Mouse (Mus musculus) granulocyte monocyte progenitor cell, adult 5-6 weeks (primary cell): Measurements from ENCODE around the gene Prkcq. TPM values are rescaled to one million over a fixed set of nuclear protein-coding genes. Genes with fewer than 3 reads are reported as not detected.

Experiments used
- ATAC-seq: replicated peaks from 2 replicates; pipeline ENCODE4 v1.8.0; 2016; ENCODE audit warnings: mild to moderate bottlenecking, moderate TSS enrichment, inconsistent platforms; ENCODE audit not compliant: poor library complexity, severe bottlenecking
- total RNA-seq, 2 experiments: library from RNA; stranded (forward) in 1 of 2; stranded (reverse) in 1 of 2; fragments of 200-712, 200-1000 nt in 1 of 2; fragments of >200 nt in 1 of 2; fragmentation: Nextera tagmentation in 1 of 2; gene quantifications; 2 replicates each; pipeline ENCODE4 v1.2.3; 2014 to 2017

Prkcq gene
- total RNA-seq, 2 experiments from 2014 or later = 0.28 to 0.72 TPM

DNA sequence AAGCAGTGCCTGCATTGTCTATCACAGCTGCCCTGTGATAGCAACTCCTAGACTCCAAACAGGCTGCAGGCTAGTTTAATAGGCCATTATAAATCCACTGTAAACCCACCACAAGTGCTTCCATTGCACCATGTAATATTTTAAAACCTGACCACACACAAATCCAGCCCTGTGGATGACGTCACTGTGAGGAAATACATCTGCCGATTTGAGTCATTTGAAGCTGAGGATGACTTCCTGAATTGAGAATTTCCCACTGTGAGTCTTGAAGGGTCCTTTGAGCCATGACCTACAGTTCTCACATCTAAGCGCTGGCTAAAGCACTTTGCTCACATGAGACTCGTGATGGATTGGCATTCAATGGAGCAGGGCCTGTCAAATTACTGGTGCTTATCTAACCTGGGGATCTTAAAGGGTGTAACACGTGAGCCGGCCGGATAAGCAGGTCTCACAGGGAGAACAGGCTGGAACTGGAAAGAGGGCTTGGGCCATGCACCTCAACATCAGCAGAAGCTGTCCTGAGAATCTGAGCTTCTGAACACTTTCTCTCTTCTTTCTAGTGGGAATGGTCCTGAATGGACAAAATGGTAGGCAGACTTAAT, 40.2 kb downstream of the Prkcq start:
- peak; percentile 78 for ATAC-seq

DNA sequence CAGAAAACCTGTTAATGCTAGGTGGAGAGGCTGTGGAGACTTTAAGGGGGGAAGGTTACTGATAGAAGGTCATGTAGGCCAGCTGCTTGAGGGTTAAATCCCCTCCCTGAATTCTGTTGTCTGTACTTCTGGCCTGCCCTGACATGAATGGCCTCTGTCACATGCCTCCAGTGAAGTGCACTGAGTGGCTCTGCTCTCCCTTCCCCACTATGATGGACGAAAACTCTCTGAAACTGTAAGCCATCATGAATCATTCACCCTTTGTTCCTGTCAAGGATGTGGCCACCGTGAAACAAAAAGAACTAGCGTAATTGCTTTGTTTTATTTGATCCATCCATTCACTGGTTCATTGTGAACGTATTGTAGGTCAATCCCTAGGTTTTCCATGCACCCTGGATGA, 44.5 kb downstream of the Prkcq start:
- ATAC-seq = no peak

DNA sequence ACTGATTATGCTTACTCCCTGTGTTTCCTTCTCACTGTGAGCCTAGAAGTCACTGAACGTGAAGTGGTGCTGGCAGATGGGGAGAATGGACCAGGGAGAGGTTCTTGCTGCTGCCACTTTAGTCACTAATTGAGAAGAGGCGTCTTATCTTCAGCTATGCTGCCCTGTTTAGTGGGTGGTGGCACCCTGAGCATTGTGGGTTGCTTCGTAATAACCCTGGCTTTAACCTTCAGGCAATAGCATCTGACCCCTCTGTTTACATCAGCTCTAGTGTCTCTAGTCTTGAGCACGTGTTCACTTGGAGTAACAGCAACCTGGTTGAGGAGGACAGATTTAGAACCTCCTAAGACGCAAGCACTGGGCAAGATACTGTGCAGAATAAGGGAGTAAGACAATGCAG, 44.9 kb downstream of the Prkcq start:
- ATAC-seq = no peak

DNA sequence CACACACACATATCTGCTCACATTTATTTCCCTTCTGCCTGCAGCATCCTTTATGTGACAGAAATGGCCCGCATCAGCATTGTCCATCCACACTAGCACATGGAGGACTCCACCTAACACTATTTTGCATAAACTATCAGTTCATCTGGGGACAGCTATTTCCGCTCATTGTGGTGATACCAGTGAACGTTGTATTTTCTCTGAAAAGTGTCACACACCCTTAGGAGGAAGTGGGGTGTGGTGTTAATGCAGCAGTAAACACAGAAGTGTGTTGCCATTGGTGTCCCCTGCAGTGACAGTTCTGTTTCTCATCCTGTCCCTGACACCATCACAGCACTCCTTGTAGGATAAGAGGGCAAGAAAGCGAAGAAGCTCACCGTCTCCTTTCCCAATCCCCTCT, 46.2 kb downstream of the Prkcq start:
- ATAC-seq = peak; percentile 58; the same call in 1 of the 2 replicates

DNA sequence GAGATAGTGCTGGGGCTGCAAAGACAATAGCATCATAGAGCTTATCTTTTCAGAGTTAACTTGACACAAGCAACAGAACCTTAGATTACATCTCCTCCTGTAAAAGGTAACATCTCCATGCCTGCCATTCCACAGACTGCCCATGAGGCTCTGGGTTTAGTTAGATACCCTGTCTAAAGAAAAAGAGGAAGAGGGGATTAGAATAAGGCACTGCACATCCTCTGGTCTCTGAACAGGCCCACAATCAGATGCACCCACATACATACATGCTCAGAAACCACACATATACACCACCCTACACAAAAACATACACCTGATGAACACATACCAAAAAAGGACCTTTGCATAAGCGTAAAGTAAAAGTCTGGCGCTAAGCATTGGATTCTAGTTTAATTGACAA, 47.4 kb downstream of the Prkcq start:
- ATAC-seq = peak; percentile 35; the same call in 1 of the 2 replicates

DNA sequence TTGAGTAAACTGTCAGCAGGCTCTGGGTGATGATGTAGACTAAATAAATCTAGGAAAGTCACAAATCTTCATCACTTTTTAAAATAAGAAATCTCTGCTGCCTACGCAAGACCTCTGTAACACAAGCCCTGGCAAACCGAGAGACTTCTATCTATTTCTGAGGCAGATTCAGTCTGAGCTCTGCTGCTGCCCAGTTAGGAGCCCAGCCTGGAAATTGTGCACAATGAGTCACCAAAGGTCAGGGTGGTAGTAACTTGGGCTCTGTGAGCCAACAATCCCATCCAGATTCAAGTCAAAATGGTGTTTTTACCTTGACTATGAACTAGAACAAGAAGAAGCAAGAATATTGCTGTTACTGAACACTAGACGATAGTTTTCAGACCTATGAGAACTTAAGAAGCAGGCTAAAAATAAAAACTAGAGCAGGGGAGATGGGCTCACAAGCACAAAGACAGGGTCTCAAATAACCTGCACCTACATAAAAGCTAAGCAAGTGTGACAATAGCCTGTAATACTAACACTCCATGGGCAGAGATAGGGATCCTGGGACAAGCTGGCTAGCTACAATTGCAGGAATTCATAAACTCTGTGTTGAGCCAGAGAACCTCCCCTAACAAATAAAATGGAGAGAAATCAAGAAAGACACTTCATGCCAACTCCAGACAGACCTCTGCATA, 53.0 kb downstream of the Prkcq start:
- ATAC-seq = no peak

DNA sequence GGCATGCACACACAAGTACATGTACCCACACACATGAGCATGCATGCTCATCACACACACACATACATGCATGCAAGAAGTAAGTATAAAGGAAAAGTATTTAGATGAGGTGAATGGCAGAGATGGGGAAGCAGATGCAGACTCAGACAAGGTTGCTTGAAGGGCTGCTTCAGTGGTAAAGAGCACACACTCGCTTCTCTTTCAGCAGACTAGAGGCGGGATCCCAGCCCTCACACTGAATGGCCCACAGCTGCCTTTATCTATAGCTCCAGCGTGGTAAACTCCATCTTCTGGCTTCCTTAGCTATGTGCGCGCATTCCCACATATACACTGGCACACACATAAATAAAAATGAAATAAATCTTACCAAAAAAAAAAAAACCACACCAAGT, 53.6 kb downstream of the Prkcq start:
- ATAC-seq = no peak

DNA sequence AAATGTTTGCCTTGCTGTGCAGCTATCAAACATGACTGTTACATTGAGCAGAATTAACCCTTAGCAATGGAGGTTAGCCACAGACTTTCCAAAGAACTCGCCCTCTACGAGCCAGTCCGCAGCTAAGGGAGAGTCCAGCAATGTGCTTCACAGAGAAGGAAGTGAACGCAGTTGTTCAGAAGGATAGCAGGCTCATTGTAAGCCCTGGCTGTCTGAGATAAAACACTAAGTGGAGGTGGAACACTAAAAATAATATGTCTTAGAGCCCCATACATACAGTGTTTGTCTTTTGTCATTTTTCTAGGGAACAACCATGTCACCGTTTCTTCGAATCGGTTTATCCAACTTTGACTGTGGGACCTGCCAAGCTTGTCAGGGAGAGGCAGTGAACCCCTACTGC, 54.6 kb downstream of the Prkcq start:
- no peak; the same call in 1 of the 2 replicates for ATAC-seq

DNA sequence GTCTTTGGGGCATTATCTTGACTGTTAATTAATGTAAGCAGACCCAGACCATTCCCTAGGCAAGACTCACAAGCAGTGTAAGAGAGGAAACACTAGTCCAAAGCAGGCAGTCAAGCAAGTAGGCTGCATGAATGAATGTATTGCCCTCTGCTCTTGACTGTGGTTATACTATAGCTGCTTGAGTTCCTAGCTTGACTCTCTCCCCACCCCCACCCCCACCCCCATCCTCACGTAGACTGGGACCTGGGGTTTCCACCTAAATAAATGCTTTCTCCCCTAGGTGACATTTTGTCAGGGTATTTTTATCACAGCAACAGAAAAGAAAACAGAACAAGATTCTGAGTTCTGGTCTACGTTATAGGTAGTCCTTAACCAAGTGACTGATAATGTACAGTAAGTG, 57.2 kb downstream of the Prkcq start:
- no peak for ATAC-seq

DNA sequence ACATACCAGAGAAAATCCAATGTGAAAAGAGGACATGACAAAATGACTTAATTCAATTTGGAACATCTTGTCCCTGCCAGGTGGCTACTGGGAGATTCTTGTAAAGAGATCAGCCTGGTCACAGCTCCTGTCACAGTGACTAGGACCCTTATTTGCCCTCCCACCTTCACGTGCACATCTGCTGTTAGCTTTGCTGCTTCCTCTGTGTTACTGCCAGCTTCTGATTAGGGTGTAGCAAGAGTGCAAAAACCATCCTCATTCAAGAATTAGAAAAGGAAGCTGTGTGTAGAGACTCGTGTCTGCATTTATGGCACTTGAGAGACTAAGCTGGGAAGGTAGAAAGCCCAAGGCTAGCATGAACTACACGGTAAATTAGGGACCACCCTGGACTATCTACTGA, 59.2 kb downstream of the Prkcq start:
- ATAC-seq = no peak

DNA sequence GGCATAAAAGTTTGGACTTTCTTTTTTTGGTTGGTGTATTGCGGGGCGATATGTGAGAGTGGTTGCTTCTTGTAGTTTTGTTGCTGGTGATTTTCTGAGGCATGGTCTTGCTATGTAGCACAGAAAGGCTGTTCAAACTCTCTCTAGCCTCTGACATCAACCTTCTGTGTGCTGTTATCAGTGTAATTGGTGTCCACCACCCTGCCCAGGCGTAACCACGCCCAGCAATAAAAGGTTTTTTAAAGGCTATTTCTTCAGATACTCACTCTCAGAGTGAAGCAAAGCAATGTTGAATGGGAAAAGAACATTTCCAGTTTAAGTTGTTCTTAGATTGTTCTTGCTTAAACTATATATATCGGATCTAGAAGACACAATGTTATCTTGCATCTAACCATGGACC, 60.1 kb downstream of the Prkcq start:
- ATAC-seq = no peak

DNA sequence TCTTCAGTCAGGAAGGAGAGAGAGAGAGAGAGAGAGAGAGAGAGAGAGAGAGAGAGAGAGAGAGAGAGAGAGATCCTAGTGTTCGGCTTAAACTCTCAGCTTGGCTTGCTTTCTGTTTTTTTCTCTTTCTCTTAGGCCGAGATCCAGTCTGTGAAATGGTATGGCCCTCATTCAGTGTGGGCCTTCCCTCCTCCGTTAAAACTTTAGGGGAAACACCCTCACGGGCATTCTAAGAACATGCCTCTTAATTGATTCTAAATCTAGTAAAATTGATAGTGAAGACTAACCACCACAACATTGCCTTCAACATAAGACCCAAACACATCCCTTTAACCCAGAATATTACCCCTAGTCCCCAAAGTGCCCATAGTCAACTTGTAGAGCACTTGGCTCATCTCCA, 66.3 kb downstream of the Prkcq start:
- no peak for ATAC-seq

DNA sequence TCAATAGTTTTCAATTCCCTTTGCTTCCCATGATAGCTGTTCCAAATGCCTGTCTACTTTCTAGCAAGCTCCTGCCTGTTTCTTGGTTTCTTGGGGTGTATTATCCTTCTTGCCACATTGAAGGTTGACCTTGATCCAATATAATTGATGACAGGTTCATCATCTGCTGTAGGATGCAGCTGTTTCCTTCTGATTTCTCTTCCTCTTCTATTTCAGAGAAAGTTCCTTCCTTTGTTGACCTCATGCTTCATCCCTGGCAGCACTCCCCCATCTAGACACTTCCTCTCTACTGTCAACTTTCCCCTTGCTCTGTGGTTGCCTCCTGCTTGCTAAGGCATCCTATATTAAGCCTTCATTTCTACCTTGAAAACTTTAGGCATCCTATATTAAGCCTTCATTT, 67.6 kb downstream of the Prkcq start:
- ATAC-seq = peak; percentile 91

DNA sequence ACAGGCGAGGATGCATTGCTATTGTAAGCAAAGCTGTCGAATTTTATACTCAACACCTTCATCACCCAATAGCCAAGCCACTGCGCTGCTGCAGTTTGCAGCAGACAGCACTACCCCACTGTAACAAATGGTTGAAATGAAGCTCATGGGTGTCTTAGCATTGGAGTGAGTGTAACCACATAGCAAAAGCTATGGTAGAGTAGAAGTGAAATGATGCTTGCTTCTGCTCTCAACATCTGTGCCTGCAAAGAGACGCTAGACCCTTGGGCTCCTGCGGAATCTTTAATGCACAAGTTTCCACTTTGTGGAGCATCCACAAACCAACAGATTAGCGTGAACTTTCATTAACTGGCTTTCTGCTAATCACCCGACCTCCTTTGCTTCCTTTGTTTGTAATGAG, 74.0 kb downstream of the Prkcq start:
- no peak for ATAC-seq

DNA sequence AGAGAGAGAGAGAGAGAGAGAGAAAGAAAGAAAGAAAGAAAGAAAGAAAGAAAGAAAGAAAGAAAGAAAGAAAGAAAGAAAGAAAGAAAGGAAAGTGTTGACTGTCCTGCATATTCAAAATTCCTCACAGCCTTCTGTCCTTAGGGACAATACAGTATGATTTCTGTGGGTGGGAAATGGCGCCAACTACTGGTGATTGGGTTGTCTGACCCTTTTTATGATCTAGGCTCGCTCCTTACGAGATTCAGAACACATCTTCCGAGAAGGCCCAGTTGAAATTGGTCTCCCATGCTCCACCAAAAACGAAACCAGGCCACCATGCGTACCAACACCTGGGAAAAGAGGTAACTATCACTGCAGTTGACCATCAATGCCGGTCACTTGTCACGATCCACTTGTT, 82.0 kb downstream of the Prkcq start:
- ATAC-seq = peak; percentile 80

DNA sequence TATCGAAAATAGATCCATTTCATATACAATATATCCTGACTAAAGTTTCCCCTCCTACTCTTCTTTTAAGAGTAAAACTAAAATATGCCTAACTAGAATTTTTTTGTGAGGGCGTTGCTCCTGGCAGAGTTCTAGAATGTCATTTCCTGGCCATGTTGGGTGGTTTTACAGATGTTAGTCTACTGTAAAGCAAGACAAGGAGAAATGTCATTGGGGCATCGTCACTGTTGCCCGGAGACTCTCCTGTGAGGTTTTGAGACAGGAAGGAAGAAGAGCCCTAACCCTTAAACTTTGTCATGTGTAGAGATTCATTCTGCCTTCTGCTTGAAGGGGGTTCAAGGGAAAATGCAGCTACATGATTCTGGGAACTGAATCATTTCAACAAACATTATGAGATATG, 82.5 kb downstream of the Prkcq start:
- ATAC-seq = no peak

DNA sequence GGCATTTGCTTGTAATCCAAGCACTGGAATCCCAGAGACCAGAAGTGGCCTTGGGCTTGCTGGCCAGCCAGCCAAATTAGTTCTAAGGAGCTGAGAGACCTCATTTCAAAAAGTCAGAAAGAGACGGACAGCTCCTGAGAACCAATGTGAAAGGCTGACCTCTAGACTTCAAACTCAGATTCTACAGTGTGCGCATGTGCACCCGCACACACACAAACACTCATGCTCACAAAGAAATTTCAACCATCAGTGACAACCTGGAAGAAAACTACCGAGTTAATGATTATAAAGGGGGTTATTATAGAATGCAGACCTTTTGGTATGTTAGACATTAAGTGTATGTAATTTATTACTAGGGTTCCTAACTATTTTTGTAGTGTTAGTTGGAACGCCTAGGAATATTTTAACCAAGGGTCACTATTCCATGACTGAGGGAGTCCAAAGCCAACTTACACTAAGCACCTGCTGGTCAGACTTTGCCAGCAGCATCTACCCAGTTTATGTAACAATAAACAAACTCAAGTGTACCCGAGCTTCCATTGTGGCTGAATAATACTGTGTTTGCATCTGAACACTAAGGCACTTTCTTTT, 85.4 kb downstream of the Prkcq start:
- ATAC-seq = no peak

DNA sequence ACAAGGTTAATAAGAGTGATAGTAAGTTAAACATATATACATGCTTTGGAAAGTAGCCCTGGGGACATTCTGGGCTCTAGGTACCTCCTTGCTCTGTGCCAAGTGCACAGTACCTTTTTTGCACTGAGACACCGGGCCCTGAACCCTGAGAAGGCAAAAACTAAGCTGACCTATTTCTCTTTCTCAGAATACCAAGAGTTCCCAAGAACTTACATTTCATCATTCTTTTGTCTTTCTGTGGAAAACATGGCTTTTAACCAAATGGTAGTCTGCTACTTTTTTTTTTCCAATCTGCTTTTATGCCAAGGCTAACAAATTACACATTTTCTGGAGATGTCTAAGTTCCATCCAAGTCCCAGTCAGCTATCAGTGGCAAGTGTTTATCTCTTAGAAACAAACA, 86.3 kb downstream of the Prkcq start:
- ATAC-seq = no peak

DNA sequence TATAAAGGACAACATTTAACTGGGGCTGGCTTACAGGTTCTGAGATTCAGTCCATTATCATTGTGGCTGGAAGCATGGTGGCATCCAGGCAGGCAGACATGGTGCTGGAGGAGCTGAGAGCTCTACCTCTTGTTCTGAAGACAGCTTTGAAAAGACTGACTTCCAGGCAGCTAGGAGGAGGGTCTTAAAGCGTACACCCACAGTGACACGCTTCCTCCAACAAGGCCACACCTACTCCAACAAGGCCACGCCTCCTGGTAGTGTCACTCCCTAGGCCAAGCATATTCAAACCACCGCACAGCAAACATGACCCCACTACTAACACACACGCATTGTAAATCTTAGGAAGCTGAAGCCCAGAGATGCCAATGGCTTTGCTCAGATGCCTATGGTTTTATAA, 87.5 kb downstream of the Prkcq start:
- no peak for ATAC-seq

DNA sequence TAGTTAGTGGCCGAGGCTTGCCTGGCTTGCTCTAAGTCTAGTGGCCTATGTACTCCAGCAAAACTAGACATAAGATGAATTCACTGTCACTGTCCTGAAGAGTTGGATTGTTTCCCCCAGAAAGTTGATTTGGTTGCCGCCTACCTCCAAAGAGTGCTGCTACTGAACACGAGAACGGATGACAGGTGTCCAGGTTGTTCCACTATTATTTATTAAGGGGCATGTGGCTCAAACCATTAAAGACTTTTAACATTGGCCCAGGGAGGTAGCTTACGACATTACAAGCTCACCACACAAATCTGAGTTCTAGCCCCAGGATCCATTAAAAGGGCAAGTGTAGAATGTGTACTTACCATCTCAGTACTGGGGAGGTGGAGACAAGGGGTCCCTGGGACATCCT, 92.9 kb downstream of the Prkcq start:
- no peak for ATAC-seq

DNA sequence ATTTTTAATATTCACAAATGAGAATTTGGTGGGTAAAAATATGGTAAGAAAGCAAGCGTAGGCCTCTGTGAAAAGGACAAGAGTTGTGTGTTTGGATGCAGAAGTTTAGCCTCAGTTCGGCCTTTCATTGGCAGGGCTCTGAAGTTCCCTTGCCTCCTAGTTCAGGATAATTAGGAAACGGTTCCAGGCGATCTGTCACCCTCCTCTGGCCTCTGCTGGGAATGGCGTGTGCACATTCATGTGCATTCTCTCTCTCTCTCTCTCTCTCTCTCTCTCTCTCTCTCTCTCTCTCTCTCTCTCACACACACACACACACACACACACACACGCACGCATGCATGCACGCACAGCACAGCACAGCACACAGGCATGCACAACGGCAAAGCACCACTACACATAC, 93.5 kb downstream of the Prkcq start:
- ATAC-seq = no peak

DNA sequence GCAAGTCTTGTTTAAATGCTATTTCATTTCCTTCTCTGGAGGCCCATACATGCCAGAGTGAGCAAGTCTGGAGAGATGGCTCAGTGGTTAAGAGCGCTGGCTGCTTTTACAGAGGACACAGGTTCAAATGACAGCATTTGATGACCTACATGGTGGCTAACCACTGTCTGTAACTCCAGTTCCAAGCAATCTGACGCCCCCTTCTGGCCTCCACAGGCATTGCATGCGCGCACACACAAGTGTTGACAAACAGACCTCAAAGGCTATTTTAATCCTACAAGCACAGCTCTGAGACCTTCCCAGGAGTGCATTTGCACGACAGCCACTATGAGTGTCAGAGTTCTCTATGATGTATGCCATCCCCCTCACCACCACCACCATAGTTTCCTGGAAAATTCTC, 94.4 kb downstream of the Prkcq start:
- no peak for ATAC-seq
